Mouse (Mus musculus) frontal cortex, postnatal 10 days (tissue): ENCODE results near the gene Olfr967.
"Not testable (repeated sequence)": the region's sequence is repeated elsewhere in the genome, so short reads cannot be mapped to it uniquely, and the experiment has no call there.

Experiments
- DNase-seq, 2 experiments: peaks; one replicate each; pipeline ENCODE4 v3.0.0; 2022; ENCODE audit warnings: low spot score in 2 of 2, mixed read lengths in 1 of 2

Gene Olfr967

GRCm38 (mm10) chr9:39745949-39746348, at the start of gene Olfr967:
Gene Olfr967 (plus strand): TSS chr9:39746249.
- no peak for DNase-seq

DNA sequence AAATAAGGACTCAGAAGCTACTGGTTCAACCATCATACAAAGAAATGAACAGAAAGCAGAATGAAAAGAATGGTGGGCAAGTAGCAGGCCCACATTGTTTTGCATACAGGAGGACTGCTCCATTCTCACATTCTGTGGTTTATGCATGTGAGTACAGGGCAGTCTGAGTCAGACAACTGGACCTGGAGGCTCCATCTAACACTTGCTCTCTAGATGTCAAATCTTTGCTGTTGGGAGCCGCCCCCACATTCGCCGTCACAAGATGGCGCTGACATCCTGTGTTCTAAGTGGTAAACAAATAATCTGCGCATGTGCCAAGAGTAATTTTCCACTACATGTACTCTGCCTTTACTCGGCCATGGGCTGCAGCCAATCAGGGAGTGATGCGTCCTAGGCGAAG, 44.9 kb upstream of the Olfr967 start:
- DNase-seq = not testable (repeated sequence)

- no peak for DNase-seq
These were observed 39.0 kb upstream of the Olfr967 start, which contains the start of gene Olfr149 for GRCm38 (mm10) chr9:39707017-39707416. Gene Olfr149 (minus strand): TSS chr9:39707117.

DNA sequence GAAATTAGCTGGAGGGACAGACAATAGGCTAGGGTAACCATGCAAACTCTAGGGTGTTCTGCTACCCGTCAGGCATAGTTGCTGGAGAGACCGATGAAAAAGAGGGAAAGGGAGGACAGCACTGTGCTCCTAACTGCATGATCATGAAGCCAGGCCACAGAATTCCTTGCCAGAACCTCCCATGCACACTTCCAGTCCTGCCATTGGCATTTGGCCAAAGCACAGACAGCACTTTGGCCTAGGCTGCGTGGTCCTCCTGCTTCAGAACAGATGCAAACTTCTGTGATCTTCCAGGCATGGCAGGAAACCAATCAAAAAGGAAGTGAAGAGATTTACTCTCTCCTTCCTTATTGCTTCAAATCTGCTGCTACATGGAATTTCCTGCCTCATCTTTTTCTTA, 37.1 kb upstream of the Olfr967 start:
- no peak for DNase-seq

DNA sequence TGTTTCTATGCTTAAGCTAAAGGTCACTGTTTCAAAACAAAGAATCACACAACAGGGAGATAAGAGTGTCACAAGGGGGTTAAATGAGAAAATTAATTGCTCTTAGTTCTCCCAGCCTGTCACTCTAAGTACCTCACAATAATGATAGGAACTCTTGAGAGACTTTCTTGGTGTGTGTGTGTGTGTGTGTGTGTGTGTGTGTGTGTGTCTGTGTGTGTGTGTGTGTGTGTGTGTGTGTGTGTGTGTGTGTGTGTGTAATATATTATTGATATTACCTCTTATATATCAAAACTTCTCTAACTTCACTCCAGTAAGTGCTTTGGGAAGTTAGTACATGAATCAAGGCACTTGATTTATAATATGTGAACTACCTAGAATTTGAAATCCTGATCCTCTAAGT, 35.0 kb upstream of the Olfr967 start, which contains the start of gene Olfr965:
Olfr965 (plus strand) TSS at position 301 of the 400 bp plus-strand sequence.
- no peak for DNase-seq

DNA sequence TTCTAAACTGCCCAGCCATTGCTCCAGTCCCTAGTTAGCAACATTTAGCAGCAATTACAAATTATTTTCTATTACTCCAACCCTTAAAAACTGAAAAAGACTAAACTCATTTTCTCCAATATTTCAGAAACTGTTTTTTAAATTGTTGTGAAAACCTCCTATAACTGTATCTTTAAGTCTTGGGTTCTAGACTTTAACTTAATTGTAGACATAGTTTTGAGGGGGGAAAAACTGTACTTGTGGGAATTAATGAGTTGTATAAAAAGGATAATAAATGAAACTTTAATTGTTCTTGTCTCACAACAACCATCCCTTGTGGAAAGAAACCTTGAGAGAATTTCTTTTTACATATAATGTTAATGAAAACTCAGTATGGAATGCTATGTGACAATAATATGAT, 15.4 kb upstream of the Olfr967 start, which contains the start of gene Olfr150:
Olfr150 (plus strand) TSS at position 301 of the 400 bp plus-strand sequence.
- no peak for DNase-seq

- DNase-seq = no peak
These were observed 5.3 kb upstream of the Olfr967 start for GRCm38 (mm10) chr9:39740741-39741140.

DNA sequence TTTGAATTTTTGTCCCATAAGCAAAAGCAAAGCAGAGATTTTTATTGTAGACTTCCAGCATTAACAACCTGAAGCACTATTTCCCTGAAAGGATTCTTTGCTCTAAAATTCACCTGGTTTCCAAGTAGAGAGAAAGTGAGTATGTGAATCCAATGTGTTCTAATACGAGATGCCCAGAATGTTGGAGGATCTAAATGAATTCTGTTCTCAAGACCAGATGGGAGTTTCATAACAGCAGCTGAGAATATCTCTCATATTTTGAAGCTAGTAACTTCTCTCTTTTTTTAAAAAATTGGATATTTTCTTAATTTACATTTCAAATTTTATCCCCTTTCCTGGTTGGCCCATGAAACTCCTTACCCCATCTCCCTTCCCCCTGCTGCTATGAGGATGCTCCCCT, 379 bp downstream of the Olfr967 start:
- no peak for DNase-seq

- DNase-seq = no peak
These were observed 37.1 kb downstream of the Olfr967 start, which contains the start of gene Olfr968 for GRCm38 (mm10) chr9:39783153-39783552. Gene Olfr968 (minus strand): TSS chr9:39783253.

DNA sequence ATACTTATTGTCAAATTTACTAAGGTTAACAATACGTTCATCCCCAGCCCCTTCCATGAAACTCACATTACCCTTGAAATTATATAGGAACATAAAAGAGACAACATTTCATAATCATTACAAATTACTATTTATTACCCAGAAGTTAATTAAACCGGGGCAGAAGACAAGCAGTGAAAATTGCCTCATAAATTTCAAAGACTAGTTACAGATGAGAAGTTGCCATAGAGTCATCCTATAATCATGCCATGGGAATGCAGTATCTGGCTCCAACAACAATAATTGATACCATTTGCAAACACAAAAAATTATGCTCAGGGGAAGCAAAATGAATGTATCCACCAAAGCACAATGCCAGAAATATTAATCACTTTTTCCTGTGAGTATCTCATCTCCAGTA, 44.5 kb downstream of the Olfr967 start, which contains the start of gene Olfr969:
Olfr969 (plus strand) TSS at position 388 of the 400 bp plus-strand sequence.
- DNase-seq = no peak
